ENCODE assay signal across 19 mouse cellular contexts in the genomic region with DNA sequence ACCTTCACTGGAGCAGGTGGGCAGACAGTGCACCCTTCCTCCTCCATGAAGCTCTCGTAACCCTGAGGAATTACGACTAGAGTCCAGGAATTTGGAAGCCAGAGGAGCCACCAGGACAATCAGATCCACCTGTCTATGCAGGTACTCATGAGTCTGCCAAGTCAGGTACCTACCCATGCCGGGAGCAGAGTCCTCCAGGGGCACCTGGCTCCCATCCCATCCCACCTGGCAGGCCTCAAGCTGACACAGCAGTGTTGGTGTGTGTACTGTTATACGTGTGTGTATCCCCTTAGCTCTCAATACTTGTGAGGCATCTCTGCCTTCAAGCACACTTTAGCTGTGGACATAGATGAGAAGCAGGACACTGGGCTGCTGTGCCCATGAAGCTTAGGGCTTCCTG. TPM values are rescaled to one million over a fixed set of nuclear protein-coding genes. Genes with fewer than 3 reads are reported as not detected.
DNase-seq lines count a peak whose midpoint lies in the region; ATAC-seq and TF ChIP-seq lines count a peak whose summit lies in the region.
"Had no signal": no experiment of that assay in that cellular context is flagged by ENCODE, and none has a peak within 500 bp of the region (broad histone marks: within the 10 kb centered on the region; RNA-seq: fewer than 3 reads in every experiment).

No protein-coding gene starts in this region.

- H3K27me3 ChIP-seq in limb, embryonic 12.5 days = no peaks in the 10 kb centered on the region
- H3K27me3 ChIP-seq: embryonic facial prominence, embryonic 13.5 days; heart, embryonic 12.5 days; liver, embryonic 13.5 days had no signal

- no peak overlapping the region for H3K9ac ChIP-seq in limb, embryonic 12.5 days (replicated peaks)
- H3K9ac ChIP-seq: heart, embryonic 12.5 days; liver, embryonic 13.5 days had no signal

- H3K27ac ChIP-seq in gastrocnemius, adult 2 months = peak overlapping the region; percentile 88
- H3K27ac ChIP-seq in layer of hippocampus, adult 2 months = peak overlapping the region; percentile 86
- H3K27ac ChIP-seq in cortical plate, adult 2 months (ENCODE audit: insufficient read depth, low read length) = peak overlapping the region; percentile 96
- H3K27ac ChIP-seq in limb, embryonic 12.5 days = 0 out of 2 replicates have a peak overlapping the region, but pooled peaks have one; percentile 17
- H3K27ac ChIP-seq: embryonic facial prominence, embryonic 13.5 days; liver, embryonic 13.5 days had no signal

- no peak for ATAC-seq in limb, embryonic 12.5 days (ENCODE audit: insufficient number of reproducible peaks, insufficient read depth, low FRiP score, low TSS enrichment, low read depth)
- ATAC-seq: CD4-positive, CD25-positive, alpha-beta regulatory T cell, adult 4 months; forebrain, embryonic 14.5 days; lung, postnatal 0 days had no signal

- no peak for DNase-seq in gastrocnemius, adult 2 months
- DNase-seq in gastrocnemius, adult 8-10 months (ENCODE audit: low spot score in 2 of 2) = no peak
- no peak for DNase-seq in layer of hippocampus, adult 2 months (ENCODE audit: low spot score in 2 of 2)
- DNase-seq in layer of hippocampus, adult 9-11 months = no peak
- no peak for DNase-seq in thymus, postnatal 14 days
- no peak for DNase-seq in embryo, embryonic 9.5 days (ENCODE audit: extremely low spot score)
- DNase-seq: heart, postnatal 4 days; liver, embryonic 13.5 days had no signal

- no peaks in the 10 kb centered on the region for H3K9me3 ChIP-seq in limb, embryonic 12.5 days
- H3K9me3 ChIP-seq: embryonic facial prominence, embryonic 13.5 days; heart, embryonic 12.5 days; liver, embryonic 13.5 days had no signal

- no peak for TF ChIP-seq CTCF in gastrocnemius, adult 2 months (IDR thresholded peaks at IDR 0.05)
- no peak for TF ChIP-seq CTCF in layer of hippocampus, adult 2 months (conservative IDR thresholded peaks at IDR 0.05)
- no peak for TF ChIP-seq CTCF in cortical plate, adult 2 months (IDR thresholded peaks at IDR 0.05; ENCODE audit: extremely low read depth, insufficient read depth, low read length)

- H3K36me3 ChIP-seq in limb, embryonic 12.5 days = peaks cover 20% of the 10 kb centered on the region; the same call in 1 of the 2 replicates
- H3K36me3 ChIP-seq: heart, embryonic 12.5 days; liver, embryonic 13.5 days had no signal

- no peak for TF ChIP-seq POLR2A in cortical plate, adult 2 months (IDR thresholded peaks at IDR 0.05; ENCODE audit: extremely low read depth, insufficient read depth, low read length)

- H3K4me1 ChIP-seq in cortical plate, adult 2 months (ENCODE audit: control insufficient read depth, insufficient read depth, low read length) = peaks cover 30% of the 10 kb centered on the region
- peaks cover 63% of the 10 kb centered on the region for H3K4me1 ChIP-seq in limb, embryonic 12.5 days (replicated peaks)

- no peak overlapping the region for H3K4me2 ChIP-seq in limb, embryonic 12.5 days
- H3K4me2 ChIP-seq: embryonic facial prominence, embryonic 13.5 days; heart, embryonic 12.5 days; liver, embryonic 13.5 days had no signal

- H3K4me3 ChIP-seq in gastrocnemius, adult 2 months = peak overlapping the region; percentile 25; the same call in 1 of the 2 replicates
- no peak overlapping the region for H3K4me3 ChIP-seq in layer of hippocampus, adult 2 months
- no peak overlapping the region for H3K4me3 ChIP-seq in cortical plate, adult 2 months (ENCODE audit: insufficient read depth, low read length)
- H3K4me3 ChIP-seq in limb, embryonic 12.5 days (replicated peaks) = no peak overlapping the region
- H3K4me3 ChIP-seq: embryonic facial prominence, embryonic 13.5 days; heart, embryonic 12.5 days; liver, embryonic 13.5 days had no signal

- intact Hi-C loops in gastrocnemius, adult 2 months (cut with DNase I) = no loop called here

- 73% methylated on average over 4 of the region's 4 CpGs for WGBS in limb, embryonic 12.5 days

RNA-seq across cellular contexts. Expression of a gene that starts 9.2 kb away (rescaled TPM):
- 10 to 100 TPM in 1 of 2 experiments, 1 to 10 TPM in 1; 9.9 to 10.1 TPM for total RNA-seq in gastrocnemius, adult 2 months (2021)
- 10 to 100 TPM in 2 of 4 experiments, 1 to 10 TPM in 2; 8.1 to 11.1 (median 9.4) TPM for total RNA-seq in gastrocnemius, adult 8-10 months (2022)
- 100 to 1,000 TPM; 115 to 139 TPM for total RNA-seq in layer of hippocampus, adult 2 months (2021)
- polyA plus RNA-seq in cortical plate, adult 2 months (2012; rRNA removed) = 107 and 112 TPM in 2 replicates
- polyA plus RNA-seq in limb, embryonic 12.5 days (2016; fragmentation: Nextera tagmentation; extraction: Ambion mirVana) = 42.7 and 54.7 TPM in 2 replicates

RNA-seq across cellular contexts. Expression of a gene that starts 16.3 kb away (rescaled TPM):
- total RNA-seq in gastrocnemius, adult 2 months (2021) = under 1 TPM in 1 of 2 experiments, not detected in 1; 0.98 TPM
- 1 to 10 TPM in 1 of 4 experiments, not detected in 3; 1.6 TPM for total RNA-seq in gastrocnemius, adult 8-10 months (2022)
- 1 to 10 TPM in 1 of 2 experiments, not detected in 1; 1.2 TPM for total RNA-seq in layer of hippocampus, adult 2 months (2021)
- polyA plus RNA-seq in cortical plate, adult 2 months (2012; rRNA removed) = 0.79 TPM in 1 of 2 replicates, not detected in the other
- 0.69 and 0.89 TPM in 2 replicates for polyA plus RNA-seq in limb, embryonic 12.5 days (2016; fragmentation: Nextera tagmentation; extraction: Ambion mirVana)
- total RNA-seq: neutrophil, adult 5-6 weeks had no signal
- polyA plus RNA-seq: CD4-positive, CD25-positive, alpha-beta regulatory T cell, adult 4 months; embryonic facial prominence, embryonic 13.5 days; forebrain, embryonic 14.5 days; heart, embryonic 12.5 days had no signal

RNA-seq across cellular contexts. Expression of a gene that starts 25.5 kb away (rescaled TPM):
- total RNA-seq in gastrocnemius, adult 2 months (2021) = 1 to 10 TPM in 1 of 2 experiments, under 1 TPM in 1; 0.56 to 1.1 TPM
- total RNA-seq in gastrocnemius, adult 8-10 months (2022) = under 1 TPM; 0.36 to 0.99 (median 0.62) TPM
- total RNA-seq in layer of hippocampus, adult 2 months (2021) = 1 to 10 TPM; 1.8 to 2.2 TPM
- 1.8 and 2.0 TPM in 2 replicates for polyA plus RNA-seq in cortical plate, adult 2 months (2012; rRNA removed)
- 0.25 TPM in 1 of 2 replicates, not detected in the other for polyA plus RNA-seq in limb, embryonic 12.5 days (2016; fragmentation: Nextera tagmentation; extraction: Ambion mirVana)
- total RNA-seq: neutrophil, adult 5-6 weeks had no signal
- polyA plus RNA-seq: CD4-positive, CD25-positive, alpha-beta regulatory T cell, adult 4 months had no signal

RNA-seq across cellular contexts. Expression of a gene that starts 41.0 kb away (rescaled TPM):
- not detected for total RNA-seq in gastrocnemius, adult 2 months (2021)
- total RNA-seq in gastrocnemius, adult 8-10 months (2022) = not detected
- not detected for total RNA-seq in layer of hippocampus, adult 2 months (2021)
- 0.06 and 0.08 TPM in 2 replicates for polyA plus RNA-seq in cortical plate, adult 2 months (2012; rRNA removed)
- not detected in 2 replicates for polyA plus RNA-seq in limb, embryonic 12.5 days (2016; fragmentation: Nextera tagmentation; extraction: Ambion mirVana)
- total RNA-seq: gastrocnemius, postnatal 25 days; heart, postnatal 4 days; left cerebral cortex, postnatal 14 days; neutrophil, adult 5-6 weeks had no signal
- polyA plus RNA-seq: CD4-positive, CD25-positive, alpha-beta regulatory T cell, adult 4 months; embryonic facial prominence, embryonic 13.5 days; forebrain, embryonic 14.5 days; heart, embryonic 12.5 days; lung, postnatal 0 days; stomach, embryonic 14.5 days had no signal

RNA-seq across cellular contexts. Expression of a gene that starts 54.3 kb away (rescaled TPM):
- 10 to 100 TPM; 21.2 to 25.5 TPM for total RNA-seq in gastrocnemius, adult 2 months (2021)
- total RNA-seq in gastrocnemius, adult 8-10 months (2022) = 10 to 100 TPM; 22.3 to 24.7 (median 23.9) TPM
- 10 to 100 TPM; 35.8 to 39.4 TPM for total RNA-seq in layer of hippocampus, adult 2 months (2021)
- polyA plus RNA-seq in cortical plate, adult 2 months (2012; rRNA removed) = 37.2 and 38.8 TPM in 2 replicates
- polyA plus RNA-seq in limb, embryonic 12.5 days (2016; fragmentation: Nextera tagmentation; extraction: Ambion mirVana) = 58.7 and 66.4 TPM in 2 replicates

Comparison
In these comparisons a context has a peak if more than half of its experiments do, and no peak if none do; other contexts are left out.
1. H3K27ac ChIP-seq: peak in every context shown above with its lines; median percentile 96 in cortical plate, adult 2 months; 88 in gastrocnemius, adult 2 months; 86 in layer of hippocampus, adult 2 months; 17 in limb, embryonic 12.5 days.
2. RNA of a gene that starts 9.2 kb away (total RNA-seq): 115 to 139 TPM in layer of hippocampus, adult 2 months; 8.1 to 11.1 TPM in gastrocnemius, adult 8-10 months and 9.9 to 10.1 TPM in gastrocnemius, adult 2 months; every median in the first group is over 4 times any median in the second.